Mouse (Mus musculus) E14TG2a.4 (cell line): ENCODE measurements around the gene Serpinb9.

ENCODE experiments used
- CTCF ChIP-seq: conservative IDR thresholded peaks from 2 replicates; pipeline ENCODE4 v1.5.1; 2014; ENCODE audit warnings: low read length
- NANOG ChIP-seq: IDR thresholded peaks from 2 replicates; pipeline ENCODE4 v1.6.1; 2014; ENCODE audit warnings: borderline replicate concordance, low read length, mixed read lengths
- POU5F1 ChIP-seq: IDR thresholded peaks from 2 replicates; pipeline ENCODE4 v1.6.1; 2014; ENCODE audit warnings: low read length, borderline replicate concordance

GRCm38 (mm10) chr13:33030281-33030680 lies 27.2 kb downstream of the Serpinb9 start:
- TF ChIP-seq CTCF (no peak), NANOG (peak; percentile 34; the same call in 1 of the 2 replicates), POU5F1 (no peak)
